Mouse (Mus musculus) hindbrain, embryonic 15.5 days (tissue): ENCODE measurements around the gene Sdhaf1. TPM values are rescaled to one million over a fixed set of nuclear protein-coding genes. Genes with fewer than 3 reads are reported as not detected.

Experiments
- polyA plus RNA-seq: library from polyadenylated mRNA; unstranded; fragments of >200 nt; fragmentation: Nextera tagmentation; extraction: Ambion mirVana; gene quantifications from 2 replicates; pipeline ENCODE4 v1.2.1, GENCODE M21; 2015

Sdhaf1 gene
- polyA plus RNA-seq, 1 experiment from 2014 or later: 17.3 TPM

Other genes starting within 250 kb of the Sdhaf1 start
- gene Gm26920, start 233.5 kb downstream of the Sdhaf1 start, polyA plus RNA-seq: 1.9 and 4.0 TPM in 2 replicates
- 12.4 and 16.6 TPM in 2 replicates for gene Zfp566, start 233.4 kb downstream of the Sdhaf1 start, polyA plus RNA-seq
- 73.8 and 85.0 TPM in 2 replicates for gene Zfp260, start 229.1 kb downstream of the Sdhaf1 start, polyA plus RNA-seq
- 21.3 and 22.3 TPM in 2 replicates for gene Zfp382, start 202.0 kb downstream of the Sdhaf1 start, polyA plus RNA-seq
- 10.5 and 11.6 TPM in 2 replicates for gene Zfp146, start 154.1 kb downstream of the Sdhaf1 start, polyA plus RNA-seq
- 5.2 and 7.1 TPM in 2 replicates for gene Cox7a1, start 139.8 kb downstream of the Sdhaf1 start, polyA plus RNA-seq
- 86.4 and 88.3 TPM in 2 replicates for gene Capns1, start 125.1 kb downstream of the Sdhaf1 start, polyA plus RNA-seq
- gene Polr2i, start 91.9 kb downstream of the Sdhaf1 start, polyA plus RNA-seq: 176 and 178 TPM in 2 replicates
- 430 and 435 TPM in 2 replicates for gene Tbcb, start 91.6 kb downstream of the Sdhaf1 start, polyA plus RNA-seq
- not detected in 2 replicates for gene Ovol3, start 88.2 kb downstream of the Sdhaf1 start, polyA plus RNA-seq
- gene Thap8, start 43.8 kb downstream of the Sdhaf1 start, polyA plus RNA-seq: 0.52 and 0.88 TPM in 2 replicates
- gene Wdr62, start 43.5 kb downstream of the Sdhaf1 start, polyA plus RNA-seq: 4.0 and 5.3 TPM in 2 replicates
- 88.4 and 120 TPM in 2 replicates for gene Clip3, start 32.2 kb downstream of the Sdhaf1 start, polyA plus RNA-seq
- 121 and 135 TPM in 2 replicates for gene Alkbh6, start 15.2 kb downstream of the Sdhaf1 start, polyA plus RNA-seq
- gene Syne4, start 9.1 kb downstream of the Sdhaf1 start, polyA plus RNA-seq: 17.1 and 19.1 TPM in 2 replicates
- gene E130208F15Rik, start 2.2 kb downstream of the Sdhaf1 start, polyA plus RNA-seq: 0.98 TPM in 1 of 2 replicates, not detected in the other
- 14.3 and 15.7 TPM in 2 replicates for gene Lrfn3, start 38.9 kb upstream of the Sdhaf1 start, polyA plus RNA-seq
- 28.9 and 39.1 TPM in 2 replicates for gene Tyrobp, start 89.9 kb upstream of the Sdhaf1 start, polyA plus RNA-seq
- 0.53 and 0.56 TPM in 2 replicates for gene Hcst, start 96.0 kb upstream of the Sdhaf1 start, polyA plus RNA-seq
- gene Nfkbid, start 97.8 kb upstream of the Sdhaf1 start, polyA plus RNA-seq: 2.4 and 2.9 TPM in 2 replicates
- gene Aplp1, start 121.6 kb upstream of the Sdhaf1 start, polyA plus RNA-seq: 674 and 762 TPM in 2 replicates
- 4.7 and 7.3 TPM in 2 replicates for gene Kirrel2, start 133.8 kb upstream of the Sdhaf1 start, polyA plus RNA-seq
- 1.1 and 1.2 TPM in 2 replicates for gene Nphs1, start 134.4 kb upstream of the Sdhaf1 start, polyA plus RNA-seq
- 0.36 TPM in 1 of 2 replicates, not detected in the other for gene Prodh2, start 169.7 kb upstream of the Sdhaf1 start, polyA plus RNA-seq
- 101 and 135 TPM in 2 replicates for gene Arhgap33, start 211.2 kb upstream of the Sdhaf1 start, polyA plus RNA-seq
- gene Hspb6, start 228.3 kb upstream of the Sdhaf1 start, polyA plus RNA-seq: 11.1 and 13.2 TPM in 2 replicates
- 8.4 and 9.1 TPM in 2 replicates for gene Proser3, start 228.4 kb upstream of the Sdhaf1 start, polyA plus RNA-seq
- gene Lin37, start 235.9 kb upstream of the Sdhaf1 start, polyA plus RNA-seq: 52.7 and 53.1 TPM in 2 replicates
- 89.7 and 92.1 TPM in 2 replicates for gene U2af1l4, start 239.4 kb upstream of the Sdhaf1 start, polyA plus RNA-seq
- 15.4 and 17.5 TPM in 2 replicates for gene Gm49396, start 239.4 kb upstream of the Sdhaf1 start, polyA plus RNA-seq
- 124 and 134 TPM in 2 replicates for gene Psenen, start 239.7 kb upstream of the Sdhaf1 start, polyA plus RNA-seq
- gene Igflr1, start 241.5 kb upstream of the Sdhaf1 start, polyA plus RNA-seq: 5.5 and 6.0 TPM in 2 replicates